Mouse (Mus musculus) 3134 (cell line): ENCODE results near the gene Trim12a.
"Not testable (repeated sequence)": the region's sequence is repeated elsewhere in the genome, so short reads cannot be mapped to it uniquely, and the experiment has no call there.

Source experiments
- DNase-seq: peaks from one replicate; pipeline ENCODE4 v3.0.0-alpha.2; 2011; ENCODE audit warnings: low spot score; ENCODE audit not compliant: insufficient read length; ENCODE audit errors: extremely low read depth

Trim12a gene

GRCm38 (mm10) chr7:104315369-104316080, at the start of gene Trim12a:
Gene Trim12a (minus strand): TSS chr7:104315466.
- not testable (repeated sequence) for DNase-seq

GRCm38 (mm10) chr7:104353600-104353967, 38.3 kb upstream of the Trim12a start:
- DNase-seq, result no peak

GRCm38 (mm10) chr7:104352717-104353599, 37.7 kb upstream of the Trim12a start, which contains the start of gene Trim12c:
Gene Trim12c (minus strand): TSS chr7:104353362.
- peak; percentile 43 for DNase-seq

GRCm38 (mm10) chr7:104348043-104348442, 32.8 kb upstream of the Trim12a start:
- DNase-seq, result not testable (repeated sequence)

- not testable (repeated sequence) for DNase-seq
Measured at GRCm38 (mm10) chr7:104340744-104341143, 25.5 kb upstream of the Trim12a start.

- DNase-seq, result not testable (repeated sequence)
Measured at GRCm38 (mm10) chr7:104335547-104335946, 20.3 kb upstream of the Trim12a start.

- DNase-seq, result not testable (repeated sequence)
Measured at GRCm38 (mm10) chr7:104329171-104329570, 13.9 kb upstream of the Trim12a start, which contains the start of gene Trim34b. Gene Trim34b (plus strand): TSS chr7:104329471.

GRCm38 (mm10) chr7:104322028-104322427, 6.8 kb upstream of the Trim12a start:
- DNase-seq, result no peak

- DNase-seq, result peak; percentile 25
Measured at GRCm38 (mm10) chr7:104314796-104315353, 391 bp downstream of the Trim12a start.

GRCm38 (mm10) chr7:104291638-104292400, 23.4 kb downstream of the Trim12a start:
- no peak for DNase-seq

- no peak for DNase-seq
Measured at GRCm38 (mm10) chr7:104290641-104291040, 24.6 kb downstream of the Trim12a start.

GRCm38 (mm10) chr7:104287576-104288443, 27.5 kb downstream of the Trim12a start, which contains the start of gene Trim5:
Gene Trim5 (minus strand): TSS chr7:104288094.
- not testable (repeated sequence) for DNase-seq

GRCm38 (mm10) chr7:104279361-104279760, 35.9 kb downstream of the Trim12a start:
- not testable (repeated sequence) for DNase-seq

- not testable (repeated sequence) for DNase-seq
Measured at GRCm38 (mm10) chr7:104265335-104265734, 49.9 kb downstream of the Trim12a start.

GRCm38 (mm10) chr7:104260380-104260779, 54.9 kb downstream of the Trim12a start:
- not testable (repeated sequence) for DNase-seq
